27 mouse cellular contexts compared by ENCODE assay signal in the genomic region with DNA sequence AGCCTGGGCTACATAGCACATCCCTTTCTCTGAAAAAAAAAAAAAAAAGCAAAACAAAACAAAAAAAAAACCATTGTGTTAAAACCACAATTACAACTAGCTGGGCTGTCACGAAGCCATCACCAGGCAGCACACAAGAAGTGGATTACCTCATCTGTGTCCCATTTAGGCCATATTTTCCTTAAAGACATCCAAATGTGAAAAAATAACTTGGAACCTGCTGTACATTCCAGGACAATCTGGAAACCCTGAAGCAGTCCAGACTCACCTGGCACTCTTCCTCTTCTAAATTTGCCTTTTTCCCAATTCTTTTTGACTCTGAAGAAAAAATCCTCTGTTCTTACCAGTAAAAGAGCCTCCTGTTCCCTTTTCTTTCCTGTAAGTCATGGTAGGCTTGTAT.
DNase-seq lines count a peak whose midpoint lies in the region; ATAC-seq and TF ChIP-seq lines count a peak whose summit lies in the region.
"Had no signal": no experiment of that assay in that cellular context is flagged by ENCODE, and none has a peak within 500 bp of the region (broad histone marks: within the 10 kb centered on the region; RNA-seq: fewer than 3 reads in every experiment).

No protein-coding gene starts in this region.

- DNase-seq in cerebellum, adult 9-11 months = peak; percentile 32
- no peak for DNase-seq in gastrocnemius, adult 2 months
- DNase-seq in gastrocnemius, postnatal 25 days = no peak
- no peak for DNase-seq in kidney, postnatal 4 days
- no peak for DNase-seq in left cerebral cortex, postnatal 36 days (ENCODE audit: low spot score in 2 of 2)
- DNase-seq: adrenal gland, postnatal 10 days; adrenal gland, postnatal 36 days; cerebellum, adult 11-12 months; cerebellum, adult 8-10 months; cerebellum, postnatal 14 days; forebrain, postnatal 0 days; gastrocnemius, postnatal 14 days; heart, adult 18-20 months; heart, postnatal 10 days; heart, postnatal 36 days had no signal

- no peak for TF ChIP-seq CTCF in gastrocnemius, adult 2 months (IDR thresholded peaks at IDR 0.05)

- no peak overlapping the region for H3K4me2 ChIP-seq in embryonic facial prominence, embryonic 15.5 days (replicated peaks)
- H3K4me2 ChIP-seq: embryonic facial prominence, embryonic 13.5 days; heart, embryonic 12.5 days; heart, embryonic 15.5 days; hindbrain, embryonic 13.5 days; intestine, embryonic 15.5 days had no signal

- H3K9ac ChIP-seq in embryonic facial prominence, embryonic 15.5 days = no peak overlapping the region
- H3K9ac ChIP-seq: embryonic facial prominence, embryonic 13.5 days; forebrain, postnatal 0 days; heart, embryonic 12.5 days; heart, embryonic 15.5 days; hindbrain, embryonic 13.5 days; intestine, embryonic 15.5 days had no signal

- H3K9me3 ChIP-seq in embryonic facial prominence, embryonic 15.5 days (replicated peaks) = no peaks in the 10 kb centered on the region
- H3K9me3 ChIP-seq: embryonic facial prominence, embryonic 13.5 days; G1E; heart, embryonic 12.5 days; heart, embryonic 15.5 days; hindbrain, embryonic 10.5 days; hindbrain, embryonic 13.5 days; intestine, embryonic 15.5 days had no signal

- H3K27me3 ChIP-seq in embryonic facial prominence, embryonic 15.5 days = no peaks in the 10 kb centered on the region
- H3K27me3 ChIP-seq: embryonic facial prominence, embryonic 13.5 days; heart, embryonic 12.5 days; heart, embryonic 15.5 days; hindbrain, embryonic 13.5 days; intestine, embryonic 15.5 days; Patski had no signal

- peaks cover 15% of the 10 kb centered on the region; the same call in 1 of the 2 replicates for H3K4me1 ChIP-seq in embryonic facial prominence, embryonic 15.5 days

- H3K36me3 ChIP-seq in embryonic facial prominence, embryonic 15.5 days = no peaks in the 10 kb centered on the region
- H3K36me3 ChIP-seq: embryonic facial prominence, embryonic 13.5 days; heart, embryonic 12.5 days; heart, embryonic 15.5 days; hindbrain, embryonic 10.5 days; hindbrain, embryonic 13.5 days; intestine, embryonic 15.5 days had no signal

- intact Hi-C loops in gastrocnemius, adult 2 months (cut with DNase I) = no loop called here
- intact Hi-C loops in left cerebral cortex, postnatal 36 days (cut with DNase I) = no loop called here

- WGBS in embryonic facial prominence, embryonic 15.5 days = 17% methylated on average over 1 of the region's 1 CpGs

- peak overlapping the region; percentile 29; the same call in 1 of the 2 replicates for H3K27ac ChIP-seq in gastrocnemius, adult 2 months
- H3K27ac ChIP-seq in embryonic facial prominence, embryonic 15.5 days (replicated peaks) = 0 out of 2 replicates have a peak overlapping the region, but pooled peaks have one; percentile 29
- H3K27ac ChIP-seq: embryonic facial prominence, embryonic 13.5 days; heart, embryonic 15.5 days; hindbrain, embryonic 10.5 days; hindbrain, embryonic 13.5 days; intestine, embryonic 15.5 days had no signal

- ATAC-seq in cerebellum, adult (ENCODE audit: insufficient number of reproducible peaks, low FRiP score, low TSS enrichment) = no peak
- no peak for ATAC-seq in embryonic facial prominence, embryonic 15.5 days (ENCODE audit: insufficient number of reproducible peaks, low FRiP score, low TSS enrichment, low read depth)
- ATAC-seq: forebrain, embryonic 14.5 days; forebrain, postnatal 0 days; hindbrain, embryonic 16.5 days; intestine, embryonic 15.5 days; Patski had no signal

- H3K4me3 ChIP-seq in gastrocnemius, adult 2 months = no peak overlapping the region
- no peak overlapping the region for H3K4me3 ChIP-seq in embryonic facial prominence, embryonic 15.5 days (replicated peaks)
- H3K4me3 ChIP-seq: embryonic facial prominence, embryonic 13.5 days; heart, embryonic 12.5 days; heart, embryonic 15.5 days; hindbrain, embryonic 10.5 days; hindbrain, embryonic 13.5 days; intestine, embryonic 15.5 days had no signal
